Mouse (Mus musculus): Measurements from ENCODE around the gene 6330409D20Rik. TPM values are rescaled to one million over a fixed set of nuclear protein-coding genes. Genes with fewer than 3 reads are reported as not detected.

Gene 6330409D20Rik
- polyA plus RNA-seq, 1 experiment from 2014 or later: 3.9 TPM

- H3K9ac ChIP-seq (replicated peaks): no peak overlapping the region
- H3K36me3 ChIP-seq: no peaks in the 10 kb centered on the region
- H3K27me3 ChIP-seq: peaks cover 6% of the 10 kb centered on the region; the same call in 1 of the 2 replicates
- no peak overlapping the region for H3K4me3 ChIP-seq (replicated peaks)
- WGBS: 35% methylated on average over 12 of the region's 12 CpGs
- no peak overlapping the region for H3K27ac ChIP-seq
- no peak overlapping the region for H3K4me2 ChIP-seq (replicated peaks)
- H3K4me1 ChIP-seq (replicated peaks): peaks cover 26% of the 10 kb centered on the region
- H3K9me3 ChIP-seq: no peaks in the 10 kb centered on the region
- ATAC-seq: no peak
Observed at GRCm38 (mm10) chr2:32771886-32772285, 31.1 kb upstream of the 6330409D20Rik start.

GRCm38 (mm10) chr2:32769327-32770085, 28.7 kb upstream of the 6330409D20Rik start:
- 45% methylated on average over 5 of the region's 5 CpGs for WGBS
- Histone ChIP-seq H3K36me3 (no peaks in the 10 kb centered on the region), H3K27me3 (no peaks in the 10 kb centered on the region), H3K4me1 (replicated peaks) (peaks cover 10% of the 10 kb centered on the region), H3K4me3 (replicated peaks) (no peak overlapping the region), H3K9ac (replicated peaks) (no peak overlapping the region), H3K9me3 (no peaks in the 10 kb centered on the region), H3K4me2 (replicated peaks) (no peak overlapping the region), H3K27ac (no peak overlapping the region)
- no peak for ATAC-seq

GRCm38 (mm10) chr2:32768661-32769285, 28.0 kb upstream of the 6330409D20Rik start:
- ATAC-seq: no peak
- no peak overlapping the region for H3K9ac ChIP-seq (replicated peaks)
- H3K9me3 ChIP-seq: no peaks in the 10 kb centered on the region
- H3K4me3 ChIP-seq (replicated peaks): no peak overlapping the region
- H3K27me3 ChIP-seq: no peaks in the 10 kb centered on the region
- WGBS: 51% methylated on average over 19 of the region's 19 CpGs
- no peak overlapping the region for H3K4me2 ChIP-seq (replicated peaks)
- no peaks in the 10 kb centered on the region for H3K36me3 ChIP-seq
- peaks cover 10% of the 10 kb centered on the region for H3K4me1 ChIP-seq (replicated peaks)
- H3K27ac ChIP-seq: no peak overlapping the region

- no peak overlapping the region for H3K4me2 ChIP-seq (replicated peaks)
- ATAC-seq: no peak
- H3K4me3 ChIP-seq (replicated peaks): no peak overlapping the region
- peaks cover 10% of the 10 kb centered on the region for H3K4me1 ChIP-seq (replicated peaks)
- no peak overlapping the region for H3K9ac ChIP-seq (replicated peaks)
- no peaks in the 10 kb centered on the region for H3K27me3 ChIP-seq
- no peak overlapping the region for H3K27ac ChIP-seq
- no peaks in the 10 kb centered on the region for H3K9me3 ChIP-seq
- 72% methylated on average over 12 of the region's 12 CpGs for WGBS
- H3K36me3 ChIP-seq: peaks cover 13% of the 10 kb centered on the region
Observed at GRCm38 (mm10) chr2:32767241-32767640, 26.4 kb upstream of the 6330409D20Rik start.

- 88% methylated on average over 3 of the region's 3 CpGs for WGBS
- Histone ChIP-seq H3K4me1 (replicated peaks) (peaks cover 15% of the 10 kb centered on the region), H3K36me3 (peaks cover 43% of the 10 kb centered on the region), H3K27ac (no peak overlapping the region), H3K9ac (replicated peaks) (no peak overlapping the region), H3K4me2 (replicated peaks) (no peak overlapping the region), H3K4me3 (replicated peaks) (no peak overlapping the region), H3K9me3 (no peaks in the 10 kb centered on the region), H3K27me3 (no peaks in the 10 kb centered on the region)
- no peak for ATAC-seq
Observed at GRCm38 (mm10) chr2:32763353-32763752, 22.5 kb upstream of the 6330409D20Rik start.

- Histone ChIP-seq H3K27ac (no peak overlapping the region), H3K36me3 (peaks cover 43% of the 10 kb centered on the region), H3K4me1 (replicated peaks) (peaks cover 18% of the 10 kb centered on the region), H3K9me3 (no peaks in the 10 kb centered on the region), H3K9ac (replicated peaks) (no peak overlapping the region), H3K4me3 (replicated peaks) (no peak overlapping the region), H3K4me2 (replicated peaks) (no peak overlapping the region), H3K27me3 (no peaks in the 10 kb centered on the region)
- no peak for ATAC-seq
- 92% methylated on average over 4 of the region's 4 CpGs for WGBS
Observed at GRCm38 (mm10) chr2:32761859-32762258, 21.0 kb upstream of the 6330409D20Rik start.

GRCm38 (mm10) chr2:32761361-32761760, 20.5 kb upstream of the 6330409D20Rik start:
- Histone ChIP-seq H3K9me3 (no peaks in the 10 kb centered on the region), H3K27ac (no peak overlapping the region), H3K4me3 (replicated peaks) (no peak overlapping the region), H3K9ac (replicated peaks) (no peak overlapping the region), H3K4me2 (replicated peaks) (no peak overlapping the region), H3K36me3 (peaks cover 43% of the 10 kb centered on the region), H3K4me1 (replicated peaks) (peaks cover 20% of the 10 kb centered on the region), H3K27me3 (no peaks in the 10 kb centered on the region)
- no peak for ATAC-seq
- WGBS: 90% methylated on average over 14 of the region's 14 CpGs

GRCm38 (mm10) chr2:32759001-32759400, 18.2 kb upstream of the 6330409D20Rik start:
- no peak overlapping the region for H3K4me2 ChIP-seq (replicated peaks)
- no peaks in the 10 kb centered on the region for H3K9me3 ChIP-seq
- H3K9ac ChIP-seq (replicated peaks): peak overlapping the region; percentile 34
- no peak overlapping the region for H3K4me3 ChIP-seq (replicated peaks)
- no peak for ATAC-seq
- H3K36me3 ChIP-seq: peaks cover 54% of the 10 kb centered on the region
- no peak overlapping the region for H3K27ac ChIP-seq
- 86% methylated on average over 2 of the region's 2 CpGs for WGBS
- H3K4me1 ChIP-seq (replicated peaks): peaks cover 20% of the 10 kb centered on the region
- H3K27me3 ChIP-seq: no peaks in the 10 kb centered on the region

GRCm38 (mm10) chr2:32758503-32758902, 17.7 kb upstream of the 6330409D20Rik start:
- Histone ChIP-seq H3K27ac (no peak overlapping the region), H3K4me3 (replicated peaks) (no peak overlapping the region), H3K9me3 (no peaks in the 10 kb centered on the region), H3K9ac (replicated peaks) (peak overlapping the region; percentile 34), H3K36me3 (peaks cover 57% of the 10 kb centered on the region), H3K27me3 (no peaks in the 10 kb centered on the region), H3K4me1 (replicated peaks) (peaks cover 20% of the 10 kb centered on the region), H3K4me2 (replicated peaks) (no peak overlapping the region; the same call in 1 of the 2 replicates)
- WGBS: 72% methylated on average over 8 of the region's 8 CpGs
- ATAC-seq: no peak

- WGBS: under 1% methylated on average over 66 of the region's 66 CpGs
- H3K4me2 ChIP-seq (replicated peaks): peak within 1 kb of the TSS; percentile 50
- H3K9ac ChIP-seq (replicated peaks): peak within 1 kb of the TSS; percentile 90
Observed at GRCm38 (mm10) chr2:32757056-32757845, 16.4 kb upstream of the 6330409D20Rik start, which contains the start of gene Tor2a. Gene Tor2a (plus strand): TSS chr2:32757234.

GRCm38 (mm10) chr2:32756674-32757055, 15.8 kb upstream of the 6330409D20Rik start:
- Histone ChIP-seq H3K4me1 (replicated peaks) (peaks cover 33% of the 10 kb centered on the region), H3K4me2 (replicated peaks) (peak overlapping the region; percentile 50), H3K27ac (no peak overlapping the region), H3K4me3 (replicated peaks) (peak overlapping the region; percentile 72; the same call in 1 of the 2 replicates), H3K27me3 (no peaks in the 10 kb centered on the region), H3K9ac (replicated peaks) (no peak overlapping the region), H3K9me3 (no peaks in the 10 kb centered on the region), H3K36me3 (peaks cover 50% of the 10 kb centered on the region)
- ATAC-seq: peak; percentile 48; the same call in 1 of the 2 replicates
- 28% methylated on average over 6 of the region's 6 CpGs for WGBS

More at GRCm38 (mm10) chr2:32757056-32757845, 16.4 kb upstream of the 6330409D20Rik start, which contains the start of gene Tor2a:
- Histone ChIP-seq H3K36me3 (peaks cover 56% of the 10 kb centered on the region), H3K27me3 (no peaks in the 10 kb centered on the region), H3K4me3 (replicated peaks) (peak within 1 kb of the TSS; percentile 72), H3K9me3 (no peaks in the 10 kb centered on the region), H3K4me1 (replicated peaks) (peaks cover 27% of the 10 kb centered on the region), H3K27ac (peak within 1 kb of the TSS; percentile 90)
- ATAC-seq: peak; percentile 93
